Comparison of ENCODE assay signal across 8 mouse cellular contexts in the genomic region with DNA sequence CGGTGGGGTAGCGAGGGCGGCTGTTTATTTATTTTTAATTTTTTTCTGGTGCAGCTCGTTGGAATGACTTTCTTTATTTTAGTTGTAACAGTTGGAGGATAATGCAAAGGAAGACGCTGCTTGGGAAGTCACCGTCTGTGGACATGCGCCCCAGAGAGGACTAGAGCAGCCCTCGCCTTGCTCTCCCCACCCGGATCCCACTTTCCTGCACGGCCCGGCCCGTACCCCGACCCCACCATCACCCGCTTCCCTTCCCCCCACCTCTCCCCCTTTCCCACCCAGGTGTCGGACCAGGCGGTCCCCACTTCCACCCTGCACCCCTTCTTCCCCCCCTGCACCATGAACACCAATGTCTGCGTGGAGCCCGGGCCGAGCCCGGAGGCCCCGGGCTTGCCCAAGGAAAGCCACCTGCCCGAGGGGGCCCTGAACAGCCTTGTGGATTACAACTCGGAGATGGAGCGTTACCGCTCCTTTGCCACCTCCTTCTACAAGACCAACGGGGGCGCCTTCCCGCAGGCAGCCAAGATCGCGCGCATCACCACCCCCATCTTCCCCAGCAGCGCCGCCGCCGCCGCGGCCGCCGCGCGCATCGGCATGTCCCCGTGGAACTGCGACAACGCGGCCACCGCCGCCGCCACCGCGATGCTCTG. TPM values are rescaled to one million over a fixed set of nuclear protein-coding genes. Genes with fewer than 3 reads are reported as not detected.
DNase-seq lines count a peak whose midpoint lies in the region; ATAC-seq and TF ChIP-seq lines count a peak whose summit lies in the region.

No protein-coding gene starts in this region.

- H3K27ac ChIP-seq in heart, adult 2 months = peak overlapping the region; percentile 87
- peak overlapping the region; percentile 91 for H3K27ac ChIP-seq in limb, embryonic 13.5 days
- peak overlapping the region; percentile 99 for H3K27ac ChIP-seq in midbrain, postnatal 0 days (ENCODE audit: low read depth, low read length)

- no peaks in the 10 kb centered on the region for H3K79me2 ChIP-seq in heart, adult 2 months (replicated peaks; ENCODE audit: control insufficient read depth, insufficient read depth, low read length)

- peak; percentile 63 for DNase-seq in embryo, embryonic 9.5 days (ENCODE audit: extremely low spot score)
- DNase-seq in heart, adult 2 months = peak; percentile 69 to 76
- peak; percentile 14 for DNase-seq in kidney, adult 9 months
- DNase-seq in midbrain, postnatal 0 days (ENCODE audit: low spot score) = peak; percentile 57
- peak; percentile 64 for DNase-seq in testis, postnatal 10 days (ENCODE audit: low spot score)

- peaks cover 39% of the 10 kb centered on the region for H3K4me1 ChIP-seq in megakaryocyte, embryonic 14.5 days
- peaks cover 2% of the 10 kb centered on the region for H3K4me1 ChIP-seq in heart, adult 2 months (ENCODE audit: control insufficient read depth, insufficient read depth, low read length)
- peaks cover 15% of the 10 kb centered on the region for H3K4me1 ChIP-seq in limb, embryonic 13.5 days
- H3K4me1 ChIP-seq in midbrain, postnatal 0 days (ENCODE audit: insufficient read depth, low read length) = peaks cover 15% of the 10 kb centered on the region; the same call in 1 of the 2 replicates

- peak overlapping the region; percentile 91 for H3K4me3 ChIP-seq in megakaryocyte, embryonic 14.5 days (replicated peaks)
- peak overlapping the region; percentile 71 for H3K4me3 ChIP-seq in heart, adult 2 months
- H3K4me3 ChIP-seq in limb, embryonic 13.5 days = peak overlapping the region; percentile 72
- peak overlapping the region; percentile 75 for H3K4me3 ChIP-seq in midbrain, postnatal 0 days (ENCODE audit: low read depth, low read length)

- intact Hi-C loops in heart, adult 2 months (cut with DNase I) = loop anchor here (5.0 kb wide), 1 partner anchor 37 kb away; no protein-coding TSS in a partner anchor

- under 1% methylated on average over 42 of the region's 51 CpGs for WGBS in heart, adult 2 months
- WGBS in limb, embryonic 13.5 days = under 1% methylated on average over 46 of the region's 51 CpGs
- under 1% methylated on average over 41 of the region's 51 CpGs for whole genome bisulfite sequencing in midbrain, postnatal 0 days

- no peaks in the 10 kb centered on the region for H3K9me3 ChIP-seq in megakaryocyte, embryonic 14.5 days
- H3K9me3 ChIP-seq in limb, embryonic 13.5 days = no peaks in the 10 kb centered on the region
- no peaks in the 10 kb centered on the region for H3K9me3 ChIP-seq in midbrain, postnatal 0 days (ENCODE audit: low read length)

- H3K9ac ChIP-seq in heart, adult 2 months (ENCODE audit: low read depth, low read length) = peak overlapping the region; percentile 71
- H3K9ac ChIP-seq in limb, embryonic 13.5 days = peak overlapping the region; percentile 84
- H3K9ac ChIP-seq in midbrain, postnatal 0 days (replicated peaks; ENCODE audit: low read length, poor library complexity, severe bottlenecking) = peak overlapping the region; percentile 90

- no peak; the same call in 1 of the 2 replicates for ATAC-seq in megakaryocyte, adult 5-6 weeks (ENCODE audit: poor library complexity, severe bottlenecking)
- ATAC-seq in limb, embryonic 13.5 days (ENCODE audit: low FRiP score, low read depth) = peak; percentile 9; the same call in 1 of the 2 replicates
- ATAC-seq in midbrain, postnatal 0 days (ENCODE audit: low FRiP score) = peak; percentile 29

- no peaks in the 10 kb centered on the region for H3K36me3 ChIP-seq in megakaryocyte, embryonic 14.5 days (replicated peaks; ENCODE audit: low read length)
- H3K36me3 ChIP-seq in heart, adult 2 months (ENCODE audit: control insufficient read depth, insufficient read depth, low read length) = no peaks in the 10 kb centered on the region; the same call in 1 of the 2 replicates
- H3K36me3 ChIP-seq in limb, embryonic 13.5 days = no peaks in the 10 kb centered on the region
- no peaks in the 10 kb centered on the region for H3K36me3 ChIP-seq in midbrain, postnatal 0 days (ENCODE audit: insufficient read depth, low read length)

- peak; percentile 8; the same call in 1 of the 2 replicates for TF ChIP-seq CTCF in heart, adult 2 months (IDR thresholded peaks at IDR 0.05)
- TF ChIP-seq CTCF in midbrain, postnatal 0 days (IDR thresholded peaks at IDR 0.05) = peak; percentile 30

- H3K4me2 ChIP-seq in limb, embryonic 13.5 days (replicated peaks) = peak overlapping the region; percentile 81
- peak overlapping the region; percentile 86 for H3K4me2 ChIP-seq in midbrain, postnatal 0 days (ENCODE audit: low read depth, low read length, poor library complexity, severe bottlenecking)

- no peak for TF ChIP-seq POLR2A in heart, adult 2 months (IDR thresholded peaks at IDR 0.05; ENCODE audit: insufficient read depth, low read depth, low read length)

- H3K27me3 ChIP-seq in megakaryocyte, embryonic 14.5 days (replicated peaks) = peaks cover 69% of the 10 kb centered on the region
- H3K27me3 ChIP-seq in heart, adult 2 months (ENCODE audit: control insufficient read depth, insufficient read depth, low read length) = no peaks in the 10 kb centered on the region
- no peaks in the 10 kb centered on the region for H3K27me3 ChIP-seq in limb, embryonic 13.5 days
- H3K27me3 ChIP-seq in midbrain, postnatal 0 days (ENCODE audit: insufficient read depth, low read length) = no peaks in the 10 kb centered on the region

- TF ChIP-seq EP300 in heart, adult 2 months (IDR thresholded peaks at IDR 0.05; ENCODE audit: insufficient read depth, low read depth, low read length) = no peak

RNA-seq across cellular contexts. Expression of a gene that starts 3.2 kb away (rescaled TPM):
- polyA plus RNA-seq in megakaryocyte, embryonic 14.5 days (2012; ENCODE audit: insufficient read depth, low replicate concordance) = 0.12 TPM in 1 of 2 replicates, not detected in the other
- total RNA-seq in megakaryocyte, adult 5-6 weeks (2015) = not detected in 2 replicates
- not detected in 2 replicates for total RNA-seq in megakaryocyte, adult 5-6 weeks (2017)
- 1 to 10 TPM; 2.9 to 4.1 TPM for total RNA-seq in heart, adult 2 months (2021)
- polyA plus RNA-seq in heart, adult 2 months (2012; rRNA removed) = 1.2 and 1.5 TPM in 2 replicates
- 7.7 and 8.0 TPM in 2 replicates for polyA plus RNA-seq in limb, embryonic 13.5 days (2015; fragmentation: Nextera tagmentation; extraction: Ambion mirVana)
- total RNA-seq in midbrain, postnatal 0 days (2014; rRNA removed) = 55.6 and 64.3 TPM in 2 replicates
- polyA plus RNA-seq in midbrain, postnatal 0 days (2015; fragmentation: Nextera tagmentation; extraction: Ambion mirVana) = 35.9 and 39.6 TPM in 2 replicates

Comparison
In these comparisons a context has a peak if more than half of its experiments do, and no peak if none do; other contexts are left out.
1. DNase-seq: peak in every context shown above with its lines; median percentile 72 in heart, adult 2 months; 64 in testis, postnatal 10 days; 63 in embryo, embryonic 9.5 days; 57 in midbrain, postnatal 0 days; 14 in kidney, adult 9 months.